Mouse (Mus musculus): ENCODE measurements around the gene Wrb. TPM values are rescaled to one million over a fixed set of nuclear protein-coding genes. Genes with fewer than 3 reads are reported as not detected.
A peak's percentile ranks its signal among the peaks of the same experiment; 100 is the strongest.
"Not testable (repeated sequence)": the region's sequence is repeated elsewhere in the genome, so short reads cannot be mapped to it uniquely, and the experiment has no call there.

The Wrb gene
- polyA plus RNA-seq (2016; fragmentation: Nextera tagmentation; extraction: Ambion mirVana): 116 and 127 TPM in 2 replicates

GRCm38 (mm10) chr16:96145110-96145800 lies at the start of gene Wrb:
Gene Wrb (plus strand): TSS chr16:96145407.
- H3K36me3 ChIP-seq (replicated peaks): no peaks in the 10 kb centered on the region
- peak; percentile 96 for ATAC-seq (ENCODE audit: low FRiP score)
- peaks cover 16% of the 10 kb centered on the region for H3K4me1 ChIP-seq
- under 1% methylated on average over 68 of the region's 68 CpGs for WGBS
- H3K4me2 ChIP-seq: peak within 1 kb of the TSS; percentile 76
- H3K9ac ChIP-seq: peak within 1 kb of the TSS; percentile 76
- peak within 1 kb of the TSS; percentile 82 for H3K4me3 ChIP-seq (replicated peaks)
- H3K9me3 ChIP-seq: peaks cover 1% of the 10 kb centered on the region; the same call in 1 of the 2 replicates
- H3K27ac ChIP-seq: peak within 1 kb of the TSS; percentile 79
- H3K27me3 ChIP-seq: no peaks in the 10 kb centered on the region

GRCm38 (mm10) chr16:96095966-96096365 lies 49.2 kb upstream of the Wrb start:
- no peaks in the 10 kb centered on the region for H3K36me3 ChIP-seq (replicated peaks)
- H3K27ac ChIP-seq: no peak overlapping the region
- H3K9ac ChIP-seq: no peak overlapping the region
- H3K9me3 ChIP-seq: no peaks in the 10 kb centered on the region
- H3K4me2 ChIP-seq: no peak overlapping the region
- H3K4me3 ChIP-seq (replicated peaks): no peak overlapping the region
- WGBS: 84% methylated on average over 5 of the region's 5 CpGs
- no peaks in the 10 kb centered on the region for H3K27me3 ChIP-seq
- no peaks in the 10 kb centered on the region for H3K4me1 ChIP-seq
- ATAC-seq (ENCODE audit: low FRiP score): no peak

- H3K9ac ChIP-seq; H3K27me3 ChIP-seq; H3K4me3 ChIP-seq (replicated peaks); H3K4me2 ChIP-seq; H3K27ac ChIP-seq; H3K36me3 ChIP-seq (replicated peaks); ATAC-seq (ENCODE audit: low FRiP score); H3K9me3 ChIP-seq; H3K4me1 ChIP-seq: not testable (repeated sequence)
Observed at GRCm38 (mm10) chr16:96097811-96098210, 47.4 kb upstream of the Wrb start.

GRCm38 (mm10) chr16:96103036-96103435 lies 42.2 kb upstream of the Wrb start:
- no peaks in the 10 kb centered on the region for H3K4me1 ChIP-seq
- no peak for ATAC-seq (ENCODE audit: low FRiP score)
- H3K4me3 ChIP-seq (replicated peaks): no peak overlapping the region
- H3K9ac ChIP-seq: no peak overlapping the region
- H3K27ac ChIP-seq: no peak overlapping the region
- H3K4me2 ChIP-seq: no peak overlapping the region
- WGBS: 44% methylated on average over 2 of the region's 2 CpGs
- H3K27me3 ChIP-seq: no peaks in the 10 kb centered on the region
- H3K9me3 ChIP-seq: no peaks in the 10 kb centered on the region
- no peaks in the 10 kb centered on the region for H3K36me3 ChIP-seq (replicated peaks)

GRCm38 (mm10) chr16:96109673-96110072 lies 35.5 kb upstream of the Wrb start:
- no peak overlapping the region for H3K27ac ChIP-seq
- ATAC-seq (ENCODE audit: low FRiP score): no peak

GRCm38 (mm10) chr16:96110655-96111345 lies 34.4 kb upstream of the Wrb start:
- Histone ChIP-seq H3K27me3 (no peaks in the 10 kb centered on the region), H3K27ac (no peak overlapping the region), H3K9me3 (no peaks in the 10 kb centered on the region), H3K4me3 (replicated peaks) (no peak overlapping the region), H3K36me3 (replicated peaks) (no peaks in the 10 kb centered on the region), H3K4me1 (no peaks in the 10 kb centered on the region), H3K9ac (no peak overlapping the region), H3K4me2 (no peak overlapping the region)
- WGBS: 91% methylated on average over 5 of the region's 5 CpGs
- ATAC-seq (ENCODE audit: low FRiP score): no peak

More at GRCm38 (mm10) chr16:96109673-96110072, 35.5 kb upstream of the Wrb start:
- Histone ChIP-seq H3K36me3 (replicated peaks) (no peaks in the 10 kb centered on the region), H3K9ac (no peak overlapping the region), H3K4me1 (no peaks in the 10 kb centered on the region), H3K4me3 (replicated peaks) (no peak overlapping the region), H3K27me3 (no peaks in the 10 kb centered on the region), H3K9me3 (no peaks in the 10 kb centered on the region), H3K4me2 (no peak overlapping the region)
- 76% methylated on average over 4 of the region's 4 CpGs for WGBS

- Histone ChIP-seq H3K27ac (no peak overlapping the region), H3K4me3 (replicated peaks) (no peak overlapping the region), H3K4me2 (no peak overlapping the region), H3K27me3 (no peaks in the 10 kb centered on the region), H3K36me3 (replicated peaks) (no peaks in the 10 kb centered on the region), H3K4me1 (no peaks in the 10 kb centered on the region), H3K9me3 (no peaks in the 10 kb centered on the region), H3K9ac (no peak overlapping the region)
- WGBS: 54% methylated on average over 2 of the region's 2 CpGs
- ATAC-seq (ENCODE audit: low FRiP score): no peak
Observed at GRCm38 (mm10) chr16:96112769-96113168, 32.4 kb upstream of the Wrb start.

GRCm38 (mm10) chr16:96114729-96115128 lies 30.5 kb upstream of the Wrb start:
- no peak overlapping the region for H3K9ac ChIP-seq
- no peak overlapping the region for H3K4me3 ChIP-seq (replicated peaks)
- no peak for ATAC-seq (ENCODE audit: low FRiP score)
- H3K36me3 ChIP-seq (replicated peaks): 0 out of 2 replicates have a peak, but pooled peaks cover 3% of the 10 kb centered on the region
- no peaks in the 10 kb centered on the region for H3K9me3 ChIP-seq
- H3K4me2 ChIP-seq: no peak overlapping the region
- 51% methylated on average over 4 of the region's 4 CpGs for WGBS
- H3K27ac ChIP-seq: no peak overlapping the region
- no peaks in the 10 kb centered on the region for H3K4me1 ChIP-seq
- H3K27me3 ChIP-seq: no peaks in the 10 kb centered on the region

GRCm38 (mm10) chr16:96120022-96120623 lies 25.1 kb upstream of the Wrb start:
- Histone ChIP-seq H3K27me3 (no peaks in the 10 kb centered on the region), H3K27ac (no peak overlapping the region), H3K36me3 (replicated peaks) (peaks cover 48% of the 10 kb centered on the region), H3K4me3 (replicated peaks) (no peak overlapping the region), H3K4me2 (no peak overlapping the region), H3K4me1 (peaks cover 13% of the 10 kb centered on the region), H3K9ac (no peak overlapping the region), H3K9me3 (no peaks in the 10 kb centered on the region)
- 76% methylated on average over 4 of the region's 4 CpGs for WGBS
- ATAC-seq (ENCODE audit: low FRiP score): no peak

- 5% methylated on average over 19 of the region's 19 CpGs for whole genome bisulfite sequencing
- no peaks in the 10 kb centered on the region for H3K9me3 ChIP-seq
Observed at GRCm38 (mm10) chr16:96126684-96127171, 18.5 kb upstream of the Wrb start.

GRCm38 (mm10) chr16:96127288-96127656 lies 17.9 kb upstream of the Wrb start:
- peaks cover 38% of the 10 kb centered on the region for H3K4me1 ChIP-seq
- H3K4me2 ChIP-seq: peak overlapping the region; percentile 81
- peak overlapping the region; percentile 99 for H3K27ac ChIP-seq
- H3K27me3 ChIP-seq: no peaks in the 10 kb centered on the region
- WGBS: under 1% methylated on average over 52 of the region's 52 CpGs
- H3K4me3 ChIP-seq (replicated peaks): peak overlapping the region; percentile 89
- peak; percentile 81 for ATAC-seq (ENCODE audit: low FRiP score)
- H3K36me3 ChIP-seq (replicated peaks): peaks cover 46% of the 10 kb centered on the region
- H3K9ac ChIP-seq: peak overlapping the region; percentile 98
- H3K9me3 ChIP-seq: no peaks in the 10 kb centered on the region

More at GRCm38 (mm10) chr16:96126684-96127171, 18.5 kb upstream of the Wrb start:
- peak overlapping the region; percentile 99 for H3K27ac ChIP-seq
- H3K4me2 ChIP-seq: peak overlapping the region; percentile 81
- no peak for ATAC-seq (ENCODE audit: low FRiP score)
- H3K9ac ChIP-seq: peak overlapping the region; percentile 98
- peaks cover 38% of the 10 kb centered on the region for H3K4me1 ChIP-seq
- no peaks in the 10 kb centered on the region for H3K27me3 ChIP-seq
- peaks cover 50% of the 10 kb centered on the region for H3K36me3 ChIP-seq (replicated peaks)
- peak overlapping the region; percentile 89 for H3K4me3 ChIP-seq (replicated peaks)

- ATAC-seq (ENCODE audit: low FRiP score): peak; percentile 98
- Histone ChIP-seq H3K9ac (peak within 1 kb of the TSS; percentile 98), H3K27me3 (no peaks in the 10 kb centered on the region), H3K27ac (peak within 1 kb of the TSS; percentile 99), H3K4me3 (replicated peaks) (peak within 1 kb of the TSS; percentile 89), H3K4me2 (peak within 1 kb of the TSS; percentile 81), H3K36me3 (replicated peaks) (peaks cover 41% of the 10 kb centered on the region), H3K9me3 (no peaks in the 10 kb centered on the region), H3K4me1 (peaks cover 38% of the 10 kb centered on the region)
- WGBS: under 1% methylated on average over 65 of the region's 72 CpGs
Observed at GRCm38 (mm10) chr16:96127657-96128344, 17.4 kb upstream of the Wrb start, which contains the start of gene Hmgn1. Gene Hmgn1 (minus strand): TSS chr16:96127729.
